Mouse (Mus musculus) G1E (cell line): ENCODE measurements around the gene Cacna1c. TPM values are rescaled to one million over a fixed set of nuclear protein-coding genes. Genes with fewer than 3 reads are reported as not detected.

Experiments used
- ATAC-seq: 2 replicates; pipeline ENCODE4 v1.8.0; 2016; ENCODE audit warnings: mild to moderate bottlenecking; ENCODE audit not compliant: insufficient number of reproducible peaks, poor library complexity, low FRiP score, severe bottlenecking; ENCODE audit errors: extremely low read depth
- DNase-seq: peaks from one replicate; pipeline ENCODE4 v3.0.0; 2012; ENCODE audit warnings: low spot score
- H3K27me3 ChIP-seq: 2 replicates; pipeline ENCODE4 v1.6.1; 2012; ENCODE audit warnings: mild to moderate bottlenecking, low read length, inconsistent platforms; ENCODE audit not compliant: insufficient read depth
- H3K36me3 ChIP-seq: replicated peaks from 2 replicates; pipeline ENCODE3; 2012; ENCODE audit warnings: mild to moderate bottlenecking, inconsistent platforms
- H3K4me1 ChIP-seq: 2 replicates; pipeline ENCODE4 v1.6.1; 2012; ENCODE audit warnings: low read depth, low read length, inconsistent platforms, mixed read lengths; ENCODE audit not compliant: insufficient read depth
- H3K4me3 ChIP-seq: 2 replicates; pipeline ENCODE4 v1.5.1; 2012; ENCODE audit warnings: low read depth, mild to moderate bottlenecking, inconsistent platforms, low read length, moderate library complexity, mixed read lengths
- H3K9me3 ChIP-seq: replicated peaks from 2 replicates; pipeline ENCODE4 v1.6.1; 2012; ENCODE audit warnings: inconsistent platforms
- CTCF ChIP-seq: IDR thresholded peaks from 2 replicates; pipeline ENCODE4 v1.5.1; 2012; ENCODE audit warnings: low read depth, low read length, inconsistent platforms, mixed read lengths
- GATA1 ChIP-seq: IDR thresholded peaks from 2 replicates; pipeline ENCODE4 v1.6.1; 2012; ENCODE audit warnings: borderline replicate concordance, low read length, inconsistent platforms, mixed read lengths
- GATA2 ChIP-seq: IDR thresholded peaks from 2 replicates; pipeline ENCODE4 v1.6.1; 2012; ENCODE audit warnings: low read depth, low read length, inconsistent platforms, borderline replicate concordance
- POLR2AphosphoS5 ChIP-seq: IDR thresholded peaks from 2 replicates; pipeline ENCODE4 v1.6.1; 2012; ENCODE audit warnings: low read depth, low read length, inconsistent platforms; ENCODE audit not compliant: insufficient replicate concordance
- TAL1 ChIP-seq: conservative IDR thresholded peaks from 2 replicates; pipeline ENCODE4 v1.6.1; 2012; ENCODE audit warnings: low read depth, low read length, inconsistent platforms, mixed read lengths
- polyA plus RNA-seq: library from polyadenylated mRNA; stranded (reverse); fragments of >175 nt; gene quantifications from 2 replicates; pipeline ENCODE4 v1.2.3, GENCODE M21; 2012
- total RNA-seq, 2 experiments: library from RNA; stranded (forward) in 1 of 2; stranded (reverse) in 1 of 2; fragments of 200-1000 nt in 1 of 2; fragments of >200 nt in 1 of 2; fragmentation: Nextera tagmentation in 1 of 2; gene quantifications; 2 replicates each; pipeline ENCODE4 v1.2.3; 2014 to 2017

The Cacna1c gene
- not detected in 2 replicates for total RNA-seq (2014; fragmentation: Nextera tagmentation)
- 0.11 and 0.12 TPM in 2 replicates for total RNA-seq (2017)
- not detected in 2 replicates for polyA plus RNA-seq

GRCm38 (mm10) chr6:119196382-119197305 lies at the start of gene Cacna1c:
TSS of gene Cacna1c (minus strand) at chr6:119196418.
- no peak for DNase-seq
- ATAC-seq = no peak
- no peaks in the 10 kb centered on the region for H3K4me1 ChIP-seq
- H3K36me3 ChIP-seq = peaks cover 38% of the 10 kb centered on the region
- TF ChIP-seq POLR2AphosphoS5 (no peak), GATA1 (no peak), CTCF (no peak), GATA2 (no peak), TAL1 (no peak)
- H3K27me3 ChIP-seq = no peaks in the 10 kb centered on the region
- H3K4me3 ChIP-seq = no peak within 1 kb of the TSS
- no peaks in the 10 kb centered on the region for H3K9me3 ChIP-seq

GRCm38 (mm10) chr6:119240871-119241705 lies 44.9 kb upstream of the Cacna1c start:
- Histone ChIP-seq H3K4me1 (no peaks in the 10 kb centered on the region), H3K36me3 (no peaks in the 10 kb centered on the region), H3K4me3 (no peak overlapping the region), H3K9me3 (peaks cover 6% of the 10 kb centered on the region), H3K27me3 (no peaks in the 10 kb centered on the region)
- TF ChIP-seq POLR2AphosphoS5 = no peak
- TF ChIP-seq CTCF = no peak
- TF ChIP-seq GATA2 = no peak
- TF ChIP-seq TAL1 = no peak
- no peak for TF ChIP-seq GATA1
- no peak for DNase-seq
- no peak for ATAC-seq

- DNase-seq (no peak), ATAC-seq (no peak)
- Histone ChIP-seq H3K4me1 (no peaks in the 10 kb centered on the region), H3K27me3 (peaks cover 2% of the 10 kb centered on the region; the same call in 1 of the 2 replicates), H3K36me3 (no peaks in the 10 kb centered on the region), H3K9me3 (peaks cover 4% of the 10 kb centered on the region; the same call in 1 of the 2 replicates), H3K4me3 (no peak overlapping the region)
- no peak for TF ChIP-seq TAL1
- TF ChIP-seq GATA1 = no peak
- no peak for TF ChIP-seq POLR2AphosphoS5
- TF ChIP-seq GATA2 = no peak
- no peak for TF ChIP-seq CTCF
These were observed 44.0 kb upstream of the Cacna1c start for GRCm38 (mm10) chr6:119240256-119240655.

DNA sequence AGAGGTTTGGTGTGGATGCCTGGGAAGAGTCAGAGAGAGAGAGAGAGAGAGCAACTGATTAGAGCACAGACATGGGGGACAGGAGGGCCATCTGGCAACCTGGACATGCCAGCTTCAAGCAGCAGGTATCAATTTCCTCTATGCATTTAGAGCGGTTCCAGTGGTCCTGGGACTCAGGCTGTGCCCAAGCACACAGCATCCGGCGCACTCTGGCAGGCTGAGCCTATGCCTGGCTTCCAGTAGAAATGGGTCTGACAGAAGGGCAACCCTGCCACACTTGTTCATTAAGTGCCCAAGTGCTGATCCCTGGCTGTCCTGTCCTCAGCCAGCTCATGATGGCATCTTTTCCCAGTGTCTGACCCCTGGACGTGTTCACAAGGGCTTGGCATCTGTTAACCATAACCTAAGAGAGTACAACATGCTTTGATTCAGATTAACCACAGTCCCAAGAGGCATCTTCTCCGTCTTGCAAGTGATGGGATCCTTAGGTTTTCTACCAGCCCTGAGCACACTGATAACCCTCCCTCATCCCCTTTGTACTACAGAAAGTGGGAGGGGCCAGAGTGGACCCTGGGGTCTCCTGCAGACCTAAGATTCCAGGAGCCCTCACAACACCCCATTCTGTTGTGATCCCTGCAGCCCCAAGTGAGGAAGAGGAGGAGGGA lies 43.3 kb upstream of the Cacna1c start:
- Histone ChIP-seq H3K27me3 (peaks cover 2% of the 10 kb centered on the region; the same call in 1 of the 2 replicates), H3K4me3 (no peak overlapping the region), H3K36me3 (no peaks in the 10 kb centered on the region), H3K4me1 (no peaks in the 10 kb centered on the region), H3K9me3 (peaks cover 4% of the 10 kb centered on the region; the same call in 1 of the 2 replicates)
- DNase-seq (no peak), ATAC-seq (no peak)
- no peak for TF ChIP-seq GATA1
- no peak for TF ChIP-seq GATA2
- TF ChIP-seq POLR2AphosphoS5 = no peak
- no peak for TF ChIP-seq CTCF
- TF ChIP-seq TAL1 = no peak

DNA sequence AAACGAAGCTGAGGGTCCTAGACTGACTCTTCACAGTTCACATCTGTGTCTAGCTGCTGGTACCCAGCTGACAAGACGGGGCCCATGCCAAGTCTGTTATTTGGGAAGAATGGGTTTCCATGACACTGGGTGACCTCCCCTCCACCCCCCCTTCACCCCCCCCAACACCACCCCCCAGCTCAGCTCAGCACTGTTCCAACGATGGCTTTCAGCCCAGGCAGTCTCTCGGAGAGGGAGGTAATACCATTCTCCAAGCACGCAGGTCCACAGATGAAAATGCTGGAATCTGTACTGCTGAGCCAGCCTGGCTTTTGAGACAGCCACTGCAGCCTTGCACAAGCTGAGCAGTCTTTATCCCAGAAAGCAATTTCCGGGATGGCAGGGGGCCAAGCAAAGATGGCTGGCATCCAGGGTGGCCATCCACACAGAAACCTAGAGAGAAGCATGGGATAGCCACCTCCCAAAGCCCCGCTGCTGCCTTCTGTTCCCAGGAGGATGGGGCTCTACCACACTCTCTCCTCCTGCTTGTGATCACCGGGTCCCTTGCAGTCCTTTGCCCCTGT lies 41.3 kb upstream of the Cacna1c start:
- TF ChIP-seq GATA1 (no peak), CTCF (no peak), POLR2AphosphoS5 (no peak), GATA2 (no peak), TAL1 (no peak)
- Histone ChIP-seq H3K9me3 (no peaks in the 10 kb centered on the region), H3K27me3 (peaks cover 2% of the 10 kb centered on the region; the same call in 1 of the 2 replicates), H3K36me3 (no peaks in the 10 kb centered on the region), H3K4me1 (no peaks in the 10 kb centered on the region), H3K4me3 (no peak overlapping the region)
- ATAC-seq (no peak), DNase-seq (no peak)
